Mouse (Mus musculus): ENCODE measurements around the gene Cap1.

- TF ChIP-seq ZC3H11A (IDR thresholded peaks at IDR 0.05; ENCODE audit: borderline replicate concordance, low read depth, low read length), result no peak
- no peak for TF ChIP-seq MAFK (IDR thresholded peaks at IDR 0.05; ENCODE audit: insufficient read depth, low read depth, low read length)
- TF ChIP-seq ZNF384 (IDR thresholded peaks at IDR 0.05; ENCODE audit: low read depth, low read length), result no peak
- no peak for TF ChIP-seq CHD2 (IDR thresholded peaks at IDR 0.05; ENCODE audit: low read depth, low read length)
Observed at GRCm38 (mm10) chr4:122835530-122836402, 50.1 kb downstream of the Cap1 start, which contains the start of gene Ppt1.
